Mouse (Mus musculus): ENCODE data around the gene Xirp1.

GRCm38 (mm10) chr9:120073169-120073568 lies 49.8 kb upstream of the Xirp1 start:
- peak; percentile 94 for TF ChIP-seq CTCF (IDR thresholded peaks at IDR 0.05; ENCODE audit: extremely low read depth, insufficient read depth, insufficient read length, insufficient replicate concordance)
- no peak for TF ChIP-seq POLR2A (IDR thresholded peaks at IDR 0.05; ENCODE audit: low read depth, low read length)
